Mouse (Mus musculus): ENCODE data around the gene Cops7b. TPM values are rescaled to one million over a fixed set of nuclear protein-coding genes. Genes with fewer than 3 reads are reported as not detected.
"Not testable (repeated sequence)": the region's sequence is repeated elsewhere in the genome, so short reads cannot be mapped to it uniquely, and the experiment has no call there.

Gene Cops7b
- 31.7 and 33.8 TPM in 2 replicates for polyA plus RNA-seq (2015; fragmentation: Nextera tagmentation; extraction: Ambion mirVana)

- Histone ChIP-seq H3K27me3 (replicated peaks) (no peaks in the 10 kb centered on the region), H3K4me2 (peak within 1 kb of the TSS; percentile 80), H3K9me3 (no peaks in the 10 kb centered on the region), H3K4me3 (replicated peaks) (peak within 1 kb of the TSS; percentile 71), H3K27ac (no peak within 1 kb of the TSS; the same call in 1 of the 2 replicates), H3K4me1 (peaks cover 3% of the 10 kb centered on the region; the same call in 1 of the 2 replicates), H3K9ac (peak within 1 kb of the TSS; percentile 73), H3K36me3 (no peaks in the 10 kb centered on the region)
- ATAC-seq (ENCODE audit: insufficient read depth, low FRiP score, low read depth): peak; percentile 97
- WGBS: under 1% methylated on average over 26 of the region's 26 CpGs
Observed at GRCm38 (mm10) chr1:86582451-86583096, at the start of gene Cops7b, which contains the start of gene Pde6d. Gene Cops7b (plus strand): TSS chr1:86582904. Gene Pde6d (minus strand): TSS chr1:86582629.

GRCm38 (mm10) chr1:86533411-86534130 lies 49.1 kb upstream of the Cops7b start:
- peaks cover 29% of the 10 kb centered on the region for H3K4me1 ChIP-seq
- peaks cover 15% of the 10 kb centered on the region; the same call in 1 of the 2 replicates for H3K36me3 ChIP-seq
- H3K4me3 ChIP-seq (replicated peaks): no peak overlapping the region
- no peaks in the 10 kb centered on the region for H3K27me3 ChIP-seq (replicated peaks)
- no peak overlapping the region for H3K4me2 ChIP-seq
- no peak overlapping the region for H3K9ac ChIP-seq
- ATAC-seq (ENCODE audit: insufficient read depth, low FRiP score, low read depth): no peak
- H3K9me3 ChIP-seq: no peaks in the 10 kb centered on the region
- WGBS: 86% methylated on average over 6 of the region's 6 CpGs
- no peak overlapping the region for H3K27ac ChIP-seq

GRCm38 (mm10) chr1:86538383-86538782 lies 44.3 kb upstream of the Cops7b start:
- H3K4me2 ChIP-seq: no peak overlapping the region
- no peak overlapping the region for H3K27ac ChIP-seq
- H3K4me3 ChIP-seq (replicated peaks): no peak overlapping the region
- no peak for ATAC-seq (ENCODE audit: insufficient read depth, low FRiP score, low read depth)
- H3K4me1 ChIP-seq: 0 out of 2 replicates have a peak, but pooled peaks cover under 1% of the 10 kb centered on the region
- WGBS: 52% methylated on average over 3 of the region's 3 CpGs
- no peaks in the 10 kb centered on the region for H3K9me3 ChIP-seq
- H3K27me3 ChIP-seq (replicated peaks): no peaks in the 10 kb centered on the region
- H3K36me3 ChIP-seq: peaks cover 7% of the 10 kb centered on the region
- no peak overlapping the region for H3K9ac ChIP-seq

- not testable (repeated sequence) for H3K4me1 ChIP-seq; H3K27me3 ChIP-seq (replicated peaks); ATAC-seq (ENCODE audit: insufficient read depth, low FRiP score, low read depth); H3K9ac ChIP-seq; H3K4me2 ChIP-seq; H3K9me3 ChIP-seq; H3K4me3 ChIP-seq (replicated peaks); H3K27ac ChIP-seq
- WGBS: 85% methylated on average over 12 of the region's 12 CpGs
- peaks cover 12% of the 10 kb centered on the region for H3K36me3 ChIP-seq
Observed at GRCm38 (mm10) chr1:86539583-86539982, 43.1 kb upstream of the Cops7b start.

- peaks cover 18% of the 10 kb centered on the region for H3K36me3 ChIP-seq
Observed at GRCm38 (mm10) chr1:86542584-86542983, 40.1 kb upstream of the Cops7b start.

GRCm38 (mm10) chr1:86546797-86547196 lies 35.9 kb upstream of the Cops7b start:
- Histone ChIP-seq H3K4me1 (no peaks in the 10 kb centered on the region), H3K27me3 (replicated peaks) (no peaks in the 10 kb centered on the region), H3K36me3 (peaks cover 18% of the 10 kb centered on the region), H3K27ac (no peak overlapping the region), H3K9me3 (no peaks in the 10 kb centered on the region), H3K4me3 (replicated peaks) (no peak overlapping the region), H3K4me2 (no peak overlapping the region), H3K9ac (no peak overlapping the region)
- WGBS: 79% methylated on average over 3 of the region's 3 CpGs
- no peak for ATAC-seq (ENCODE audit: insufficient read depth, low FRiP score, low read depth)

More at GRCm38 (mm10) chr1:86542584-86542983, 40.1 kb upstream of the Cops7b start:
- 78% methylated on average over 2 of the region's 2 CpGs for WGBS
- no peak for ATAC-seq (ENCODE audit: insufficient read depth, low FRiP score, low read depth)
- no peak overlapping the region for H3K4me2 ChIP-seq
- H3K9me3 ChIP-seq: no peaks in the 10 kb centered on the region
- no peak overlapping the region for H3K4me3 ChIP-seq (replicated peaks)
- no peaks in the 10 kb centered on the region for H3K27me3 ChIP-seq (replicated peaks)
- no peak overlapping the region for H3K9ac ChIP-seq
- H3K4me1 ChIP-seq: no peaks in the 10 kb centered on the region
- no peak overlapping the region for H3K27ac ChIP-seq

- WGBS: 61% methylated on average over 4 of the region's 4 CpGs
- H3K27me3 ChIP-seq (replicated peaks): no peaks in the 10 kb centered on the region
- no peak overlapping the region for H3K27ac ChIP-seq
Observed at GRCm38 (mm10) chr1:86551299-86551698, 31.4 kb upstream of the Cops7b start.

GRCm38 (mm10) chr1:86551877-86552276 lies 30.8 kb upstream of the Cops7b start:
- Histone ChIP-seq H3K9ac (no peak overlapping the region), H3K4me2 (no peak overlapping the region), H3K9me3 (no peaks in the 10 kb centered on the region), H3K27ac (no peak overlapping the region), H3K4me3 (replicated peaks) (no peak overlapping the region), H3K36me3 (no peaks in the 10 kb centered on the region), H3K4me1 (no peaks in the 10 kb centered on the region), H3K27me3 (replicated peaks) (no peaks in the 10 kb centered on the region)
- 41% methylated on average over 2 of the region's 2 CpGs for WGBS
- no peak for ATAC-seq (ENCODE audit: insufficient read depth, low FRiP score, low read depth)

More at GRCm38 (mm10) chr1:86551299-86551698, 31.4 kb upstream of the Cops7b start:
- Histone ChIP-seq H3K4me3 (replicated peaks) (no peak overlapping the region), H3K4me2 (no peak overlapping the region), H3K9ac (no peak overlapping the region), H3K9me3 (no peaks in the 10 kb centered on the region), H3K4me1 (no peaks in the 10 kb centered on the region), H3K36me3 (no peaks in the 10 kb centered on the region)
- no peak for ATAC-seq (ENCODE audit: insufficient read depth, low FRiP score, low read depth)

GRCm38 (mm10) chr1:86555665-86556064 lies 27.0 kb upstream of the Cops7b start:
- Histone ChIP-seq H3K9me3 (no peaks in the 10 kb centered on the region), H3K4me3 (replicated peaks) (no peak overlapping the region), H3K9ac (no peak overlapping the region), H3K4me1 (no peaks in the 10 kb centered on the region), H3K27me3 (replicated peaks) (no peaks in the 10 kb centered on the region), H3K36me3 (no peaks in the 10 kb centered on the region), H3K27ac (no peak overlapping the region), H3K4me2 (no peak overlapping the region)
- WGBS: 83% methylated on average over 3 of the region's 3 CpGs
- ATAC-seq (ENCODE audit: insufficient read depth, low FRiP score, low read depth): no peak

GRCm38 (mm10) chr1:86557872-86558271 lies 24.8 kb upstream of the Cops7b start:
- H3K9me3 ChIP-seq: no peaks in the 10 kb centered on the region
- H3K36me3 ChIP-seq: no peaks in the 10 kb centered on the region; the same call in 1 of the 2 replicates
- no peaks in the 10 kb centered on the region for H3K4me1 ChIP-seq
- H3K27me3 ChIP-seq (replicated peaks): no peaks in the 10 kb centered on the region
- H3K4me3 ChIP-seq (replicated peaks): no peak overlapping the region
- H3K9ac ChIP-seq: no peak overlapping the region
- no peak for ATAC-seq (ENCODE audit: insufficient read depth, low FRiP score, low read depth)
- no peak overlapping the region for H3K27ac ChIP-seq
- H3K4me2 ChIP-seq: no peak overlapping the region
- 57% methylated on average over 7 of the region's 7 CpGs for WGBS

GRCm38 (mm10) chr1:86559232-86559631 lies 23.5 kb upstream of the Cops7b start:
- ATAC-seq (ENCODE audit: insufficient read depth, low FRiP score, low read depth): no peak
- 89% methylated on average over 3 of the region's 3 CpGs for WGBS
- Histone ChIP-seq H3K27me3 (replicated peaks) (no peaks in the 10 kb centered on the region), H3K9me3 (no peaks in the 10 kb centered on the region), H3K27ac (no peak overlapping the region), H3K4me1 (no peaks in the 10 kb centered on the region), H3K4me3 (replicated peaks) (no peak overlapping the region), H3K4me2 (no peak overlapping the region), H3K9ac (no peak overlapping the region), H3K36me3 (peaks cover 3% of the 10 kb centered on the region; the same call in 1 of the 2 replicates)

- Histone ChIP-seq H3K4me3 (replicated peaks) (no peak overlapping the region), H3K9ac (no peak overlapping the region), H3K4me2 (no peak overlapping the region), H3K27me3 (replicated peaks) (no peaks in the 10 kb centered on the region), H3K27ac (no peak overlapping the region), H3K9me3 (no peaks in the 10 kb centered on the region), H3K4me1 (no peaks in the 10 kb centered on the region), H3K36me3 (peaks cover 3% of the 10 kb centered on the region; the same call in 1 of the 2 replicates)
- 70% methylated on average over 2 of the region's 2 CpGs for WGBS
- no peak for ATAC-seq (ENCODE audit: insufficient read depth, low FRiP score, low read depth)
Observed at GRCm38 (mm10) chr1:86562663-86563062, 20.0 kb upstream of the Cops7b start.
